Mouse (Mus musculus) lung, adult 2 months (tissue): ENCODE data around the gene Hpd.

Source experiments
- CTCF ChIP-seq: fragments of 200-500 bp; IDR thresholded peaks from 2 replicates; pipeline ENCODE4 v1.5.1; 2011; ENCODE audit warnings: mild to moderate bottlenecking, low read length, control low read depth; ENCODE audit not compliant: insufficient read depth
- POLR2A ChIP-seq: fragments of 200-500 bp; IDR thresholded peaks from 2 replicates; pipeline ENCODE4 v1.6.1; 2011; ENCODE audit warnings: low read depth, mild to moderate bottlenecking, control low read depth, low read length, borderline replicate concordance; ENCODE audit errors: extremely low read depth

- TF ChIP-seq POLR2A (no peak), CTCF (no peak)
Observed at GRCm38 (mm10) chr5:123150641-123151040, 31.9 kb downstream of the Hpd start.
